In the genomic region with DNA sequence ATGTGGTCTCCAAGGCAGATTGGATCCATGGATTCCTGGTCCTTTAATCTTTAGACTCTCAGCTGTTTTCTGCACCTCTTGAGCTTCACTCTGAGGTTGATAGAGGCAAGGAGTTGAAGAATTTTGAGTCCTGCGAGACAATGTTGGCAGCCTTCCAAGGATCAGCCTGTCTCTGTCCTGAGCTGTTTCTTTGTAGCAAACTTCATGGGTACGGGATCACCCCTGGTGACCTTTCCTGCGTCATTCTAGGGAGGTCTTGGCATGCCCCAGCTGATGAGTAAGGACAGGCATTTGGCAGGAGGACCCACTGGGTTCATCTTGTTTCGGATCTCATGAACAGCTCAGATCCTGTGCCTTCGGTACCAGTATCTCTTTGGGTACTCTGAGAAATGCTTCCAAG, we compare ENCODE assay signal across 13 mouse cellular contexts. TPM values are rescaled to one million over a fixed set of nuclear protein-coding genes. Genes with fewer than 3 reads are reported as not detected.
DNase-seq lines count a peak whose midpoint lies in the region; ATAC-seq lines count a peak whose summit lies in the region.
"Had no signal": no experiment of that assay in that cellular context is flagged by ENCODE, and none has a peak within 500 bp of the region (broad histone marks: within the 10 kb centered on the region; RNA-seq: fewer than 3 reads in every experiment).

No protein-coding gene starts in this region.

- no peak for ATAC-seq in heart, embryonic 15.5 days (replicated peaks; ENCODE audit: insufficient number of reproducible peaks, insufficient read depth, low FRiP score, low read depth)
- ATAC-seq: liver, postnatal 0 days; midbrain, embryonic 16.5 days had no signal

- H3K4me2 ChIP-seq in heart, embryonic 15.5 days: 0 out of 2 replicates have a peak overlapping the region, but pooled peaks have one; percentile 6
- H3K4me2 ChIP-seq: embryonic facial prominence, embryonic 15.5 days had no signal

- H3K4me3 ChIP-seq in heart, embryonic 15.5 days: no peak overlapping the region
- H3K4me3 ChIP-seq: embryonic facial prominence, embryonic 15.5 days had no signal

- no peaks in the 10 kb centered on the region for H3K36me3 ChIP-seq in heart, embryonic 15.5 days
- H3K36me3 ChIP-seq: embryonic facial prominence, embryonic 15.5 days had no signal

- no peaks in the 10 kb centered on the region for H3K27me3 ChIP-seq in heart, embryonic 15.5 days
- H3K27me3 ChIP-seq: embryonic facial prominence, embryonic 15.5 days had no signal

- H3K27ac ChIP-seq in heart, embryonic 15.5 days: no peak overlapping the region
- H3K27ac ChIP-seq: embryonic facial prominence, embryonic 15.5 days had no signal

- H3K9me3 ChIP-seq in heart, embryonic 15.5 days (replicated peaks): no peaks in the 10 kb centered on the region
- H3K9me3 ChIP-seq: embryonic facial prominence, embryonic 15.5 days had no signal

- WGBS in heart, embryonic 15.5 days: 39% methylated on average over 5 of the region's 5 CpGs

- intact Hi-C loops in gastrocnemius, postnatal 36 days (cut with DNase I): no loop called here

- H3K4me1 ChIP-seq in heart, embryonic 15.5 days (replicated peaks): peaks cover 50% of the 10 kb centered on the region

- DNase-seq in gastrocnemius, postnatal 10 days: peak; percentile 17
- DNase-seq in gastrocnemius, postnatal 36 days: no peak
- DNase-seq in adrenal gland, adult 18-20 months (ENCODE audit: low spot score in 2 of 2): peak; percentile 59 to 66
- DNase-seq in kidney, postnatal 36 days: peak; percentile 79 to 85
- DNase-seq in left cerebral cortex, adult 9 months (ENCODE audit: low spot score in 2 of 2): no peak
- no peak for DNase-seq in spleen, postnatal 36 days (ENCODE audit: low spot score in 2 of 2)
- no peak for DNase-seq in MN1 (ENCODE audit: low spot score)
- DNase-seq: cerebellum, adult 9-11 months; liver, postnatal 0 days had no signal

- H3K9ac ChIP-seq in heart, embryonic 15.5 days: no peak overlapping the region
- H3K9ac ChIP-seq: embryonic facial prominence, embryonic 15.5 days; liver, postnatal 0 days had no signal

RNA-seq across cellular contexts. Expression of a gene that starts 22.9 kb away (rescaled TPM):
- 10 to 100 TPM; 24.0 to 39.0 TPM for total RNA-seq in gastrocnemius, postnatal 10 days (2021)
- 10 to 100 TPM in 1 of 2 experiments, 1 to 10 TPM in 1; 9.3 to 12.0 TPM for total RNA-seq in gastrocnemius, postnatal 36 days (2021)
- total RNA-seq in adrenal gland, adult 18-20 months (2021): 10 to 100 TPM; 34.7 to 37.7 TPM
- polyA plus RNA-seq in heart, embryonic 15.5 days (2015; fragmentation: Nextera tagmentation; extraction: Ambion mirVana): 1.8 and 2.0 TPM in 2 replicates
- total RNA-seq: MEL had no signal

Comparison
In these comparisons a context has a peak if more than half of its experiments do, and no peak if none do; other contexts are left out.
1. DNase-seq: peak in gastrocnemius, postnatal 10 days (single experiment), adrenal gland, adult 18-20 months (2 of 2) and kidney, postnatal 36 days (2 of 2); none in gastrocnemius, postnatal 36 days (0 of 2), left cerebral cortex, adult 9 months (0 of 2), spleen, postnatal 36 days (0 of 2) and MN1 (single experiment).